Mouse (Mus musculus) heart, postnatal 4 days (tissue): ENCODE data around the gene Gsto2. TPM values are rescaled to one million over a fixed set of nuclear protein-coding genes. Genes with fewer than 3 reads are reported as not detected.

Source experiments
- DNase-seq: peaks from one replicate; pipeline ENCODE4 v3.0.0; 2021
- microRNA-seq, 2 experiments: library from miRNA; unstranded; fragments of <30 nt; microRNA quantifications; one replicate each; pipeline ENCODE4 v1.2.0; 2021 to 2022
- total RNA-seq, 2 experiments: library from RNA; stranded (reverse); gene quantifications; 2 replicates each; pipeline ENCODE4 v1.2.3; 2021

The Gsto2 gene
- total RNA-seq, 2 experiments from 2014 or later, result 1.5 to 1.8 TPM

DNA sequence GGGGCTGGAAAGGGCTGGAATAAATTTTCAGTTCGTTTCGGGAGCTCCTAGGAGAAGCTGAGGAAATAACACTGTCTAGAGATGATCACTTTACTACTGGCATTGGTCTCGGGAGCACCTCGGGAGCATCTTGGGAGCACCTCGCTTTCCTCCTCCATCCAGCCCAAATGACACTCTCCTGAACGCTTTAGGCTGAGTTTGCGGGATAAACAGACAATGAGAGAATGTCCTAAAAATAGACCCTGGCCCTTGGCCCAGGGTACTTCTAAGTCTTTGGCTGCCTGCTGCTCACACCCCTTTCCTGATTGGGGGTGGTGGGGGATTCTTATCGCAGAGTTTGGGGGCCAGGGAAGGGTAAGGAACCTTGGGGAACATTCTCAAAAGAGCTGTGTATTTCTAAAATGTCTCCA is 54.6 kb downstream of the Gsto2 start:
- peak; percentile 82 for DNase-seq

DNA sequence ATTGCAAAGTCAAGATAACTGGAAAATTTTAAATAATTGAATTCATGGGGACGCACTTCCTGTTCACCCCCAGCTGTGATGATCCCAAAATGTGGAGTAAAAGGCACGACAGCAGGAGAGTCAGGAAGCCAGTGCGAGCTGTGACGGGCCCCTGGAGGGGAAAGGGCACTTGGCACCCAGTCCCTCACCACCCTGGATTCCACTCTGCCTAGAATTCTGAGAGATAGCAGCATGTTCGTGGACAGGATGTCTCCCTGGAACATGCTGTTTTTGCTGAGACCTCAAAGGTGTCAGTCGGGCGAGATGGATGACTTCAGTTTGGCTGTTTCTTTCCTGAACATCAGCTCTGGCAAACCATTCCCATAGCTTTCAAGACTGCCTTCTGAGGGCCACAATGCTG is 60.5 kb downstream of the Gsto2 start:
- no peak for DNase-seq

DNA sequence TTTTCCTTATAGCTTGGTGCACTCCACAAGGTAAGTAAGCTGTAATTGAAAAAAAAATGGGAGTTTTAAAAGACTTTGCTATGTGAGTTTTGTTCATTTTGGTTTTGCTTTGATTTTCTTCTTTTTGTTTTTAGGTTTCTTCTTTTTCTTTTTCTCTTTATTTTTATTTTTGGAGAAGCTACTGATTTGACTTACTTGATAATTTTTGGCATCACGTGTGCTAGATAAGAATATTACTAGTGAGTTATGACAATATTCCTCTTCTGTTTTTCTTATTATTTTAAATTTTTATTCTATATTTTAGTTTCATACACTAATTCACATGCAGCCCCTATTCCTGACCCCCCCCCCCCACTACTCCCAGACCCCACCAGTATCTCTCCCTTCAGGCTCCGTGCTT is 61.7 kb downstream of the Gsto2 start:
- no peak for DNase-seq

DNA sequence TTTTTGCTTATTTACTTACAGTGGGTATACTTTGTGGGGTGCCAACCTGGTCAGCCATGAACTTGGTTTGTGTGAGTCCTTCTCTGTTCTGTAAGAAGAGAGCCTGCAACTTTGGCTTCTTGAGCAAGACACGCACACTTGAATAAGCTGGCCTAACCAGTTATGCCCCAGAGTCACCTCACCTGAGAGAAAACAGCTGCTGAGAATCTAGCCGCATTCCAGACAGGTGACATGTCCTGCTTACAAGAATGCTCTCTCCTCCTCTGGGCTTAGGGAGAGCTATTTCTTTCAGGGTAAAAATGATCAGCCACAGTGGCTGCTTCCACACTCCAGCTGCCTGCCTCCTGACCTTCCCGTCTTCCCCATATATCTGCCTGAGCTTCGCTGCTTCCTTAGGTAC is 63.7 kb downstream of the Gsto2 start:
- no peak for DNase-seq

DNA sequence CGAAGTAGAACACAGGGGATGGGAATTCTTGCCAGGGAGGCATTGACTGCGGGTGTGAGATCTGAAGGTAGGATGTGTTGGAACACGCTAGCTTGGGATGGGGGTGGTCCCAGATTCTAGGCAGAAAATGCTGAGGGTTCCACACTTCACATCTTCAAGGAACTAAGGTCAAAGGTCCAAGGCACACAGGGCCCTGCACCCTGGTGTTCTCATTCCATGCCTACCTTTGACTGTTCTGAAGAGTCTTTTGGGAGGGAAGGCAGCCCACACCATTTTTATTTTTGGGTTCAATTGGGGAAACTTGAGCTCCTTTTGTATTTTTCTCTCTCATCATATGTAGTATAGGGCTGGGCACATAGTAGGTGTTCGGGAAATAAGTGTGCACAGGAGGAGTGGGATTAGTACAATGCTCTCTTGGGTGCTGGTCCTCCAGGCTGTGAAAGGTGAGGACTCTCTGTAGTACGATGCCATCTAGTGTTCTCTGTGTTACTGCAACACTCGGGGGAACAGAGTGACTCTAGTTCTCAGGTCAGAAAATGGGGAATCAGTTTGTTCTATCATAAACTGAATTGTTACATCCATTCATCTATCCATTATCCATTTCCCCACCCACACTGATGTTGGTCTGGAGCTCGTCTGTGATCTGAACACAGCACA is 66.8 kb downstream of the Gsto2 start:
- peak; percentile 50 for DNase-seq

DNA sequence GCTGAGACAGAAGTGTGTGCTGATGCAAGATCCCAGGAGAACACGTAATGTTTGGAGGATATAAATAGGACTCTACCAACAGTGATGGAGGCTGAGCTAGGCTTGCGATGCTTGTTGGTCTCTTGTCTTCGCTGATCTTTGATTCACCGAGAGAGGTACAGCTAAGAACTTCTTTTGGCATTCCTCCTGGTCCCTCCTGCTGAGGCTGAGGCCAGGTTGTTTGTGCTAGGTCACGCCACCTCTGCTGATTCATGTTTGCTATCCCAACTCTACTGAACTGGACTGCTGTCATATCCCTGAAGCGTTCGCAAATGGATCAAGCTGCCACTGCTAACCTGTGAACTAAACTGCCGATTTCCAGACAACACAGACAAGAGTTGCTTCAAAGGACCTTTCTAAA is 68.8 kb downstream of the Gsto2 start:
- no peak for DNase-seq

DNA sequence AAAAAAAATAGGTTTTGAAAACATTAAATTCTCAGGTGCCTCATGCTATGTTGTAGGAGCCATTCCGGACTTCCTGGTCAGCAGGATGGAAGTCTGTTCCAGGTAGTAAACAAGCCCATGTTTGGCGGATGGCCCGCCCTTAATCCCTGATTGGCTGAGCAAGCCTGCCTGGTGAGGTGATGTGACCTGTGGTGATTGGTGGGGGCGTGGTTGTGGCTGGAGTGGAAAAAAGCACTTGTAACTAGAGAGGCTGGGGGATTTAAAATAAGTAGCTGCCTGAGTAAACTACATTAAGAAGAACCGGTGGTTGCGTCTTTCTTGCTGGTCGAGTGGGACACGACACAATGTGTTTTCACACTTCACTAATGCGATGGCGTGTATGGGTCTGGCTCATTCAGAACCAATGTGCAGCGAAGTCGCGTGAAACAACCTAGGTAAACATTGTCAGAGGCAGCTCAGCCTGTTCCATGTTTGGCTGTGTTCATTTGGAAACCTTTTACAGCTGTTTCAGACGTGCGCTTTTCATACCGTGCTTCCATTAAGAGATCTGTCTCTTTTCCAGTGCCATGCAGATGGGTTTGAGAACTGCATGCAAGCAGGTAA is 69.4 kb downstream of the Gsto2 start:
- no peak for DNase-seq

DNA sequence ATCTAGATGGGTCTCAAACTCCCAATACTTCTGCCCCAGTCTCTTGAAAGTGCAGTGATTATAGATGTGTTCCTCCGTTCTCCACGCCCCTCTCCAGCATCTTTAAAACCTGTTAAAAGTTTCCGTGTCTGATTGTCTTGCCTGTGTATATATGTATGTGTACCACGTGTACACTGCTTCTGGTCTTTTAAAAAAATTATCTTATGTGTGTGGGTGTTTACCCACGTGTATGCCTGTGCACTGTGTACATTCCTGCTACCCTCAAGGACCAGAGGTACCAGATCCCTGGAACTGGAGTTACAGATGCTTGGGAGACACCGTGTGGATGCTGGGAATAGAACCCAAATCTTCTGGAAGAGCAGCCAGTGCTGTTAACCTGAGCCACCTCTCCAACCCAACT is 70.2 kb downstream of the Gsto2 start:
- no peak for DNase-seq

Small RNA genes within 50 kb of the gene (microRNA-seq; reads per million reads assigned to microRNA genes)
- gene Gm22240, result 0.20 to 0.69 reads per million in 2 experiments

Other genes starting within 250 kb of the Gsto2 start
- gene Col17a1, start 173.4 kb upstream of the Gsto2 start, total RNA-seq, result under 1 TPM; 0.17 to 0.25 TPM
- 10 to 100 TPM; 73.1 to 77.1 TPM for gene Sfr1, start 133.9 kb upstream of the Gsto2 start, total RNA-seq
- gene Gsto1, start 10.6 kb upstream of the Gsto2 start, total RNA-seq, result 10 to 100 TPM; 68.9 to 69.7 TPM
- gene Cfap43, start 53.8 kb downstream of the Gsto2 start, total RNA-seq, result not detected
- gene Itprip, start 53.8 kb downstream of the Gsto2 start, total RNA-seq, result 10 to 100 TPM; 21.6 TPM
- 1 to 10 TPM; 2.2 to 2.3 TPM for gene Cfap58, start 72.1 kb downstream of the Gsto2 start, total RNA-seq